Mouse (Mus musculus): ENCODE results near the gene Tmem19. TPM values are rescaled to one million over a fixed set of nuclear protein-coding genes. Genes with fewer than 3 reads are reported as not detected.

Tmem19 gene
- polyA plus RNA-seq, 1 experiment from 2014 or later: 34.2 TPM

GRCm38 (mm10) chr10:115363151-115363550 is 850 bp upstream of the Tmem19 start:
- Histone ChIP-seq H3K36me3 (peaks cover under 1% of the 10 kb centered on the region; the same call in 1 of the 2 replicates), H3K4me1 (peaks cover 14% of the 10 kb centered on the region), H3K9ac (no peak overlapping the region), H3K27me3 (no peaks in the 10 kb centered on the region), H3K9me3 (replicated peaks) (no peaks in the 10 kb centered on the region), H3K4me2 (peak overlapping the region; percentile 68), H3K27ac (no peak overlapping the region), H3K4me3 (replicated peaks) (peak overlapping the region; percentile 60)
- no peak for ATAC-seq (replicated peaks; ENCODE audit: low FRiP score)
- WGBS: 81% methylated on average over 4 of the region's 4 CpGs

- ATAC-seq (replicated peaks; ENCODE audit: low FRiP score): peak; percentile 5
These were observed 293 bp upstream of the Tmem19 start for GRCm38 (mm10) chr10:115362623-115362964.

GRCm38 (mm10) chr10:115359066-115359465 is 3.2 kb downstream of the Tmem19 start:
- H3K4me2 ChIP-seq: no peak overlapping the region
- H3K27ac ChIP-seq: no peak overlapping the region
- no peak for ATAC-seq (replicated peaks; ENCODE audit: low FRiP score)
- no peaks in the 10 kb centered on the region for H3K9me3 ChIP-seq (replicated peaks)
- 89% methylated on average over 7 of the region's 7 CpGs for WGBS
- H3K4me3 ChIP-seq (replicated peaks): no peak overlapping the region
- peaks cover 25% of the 10 kb centered on the region for H3K36me3 ChIP-seq
- no peak overlapping the region for H3K9ac ChIP-seq
- no peaks in the 10 kb centered on the region for H3K27me3 ChIP-seq
- H3K4me1 ChIP-seq: peaks cover 14% of the 10 kb centered on the region

More at GRCm38 (mm10) chr10:115362623-115362964, 293 bp upstream of the Tmem19 start:
- peak overlapping the region; percentile 96 for H3K27ac ChIP-seq
- peak overlapping the region; percentile 68 for H3K4me2 ChIP-seq
- WGBS: 8% methylated on average over 9 of the region's 9 CpGs
- H3K27me3 ChIP-seq: no peaks in the 10 kb centered on the region
- H3K36me3 ChIP-seq: peaks cover 4% of the 10 kb centered on the region; the same call in 1 of the 2 replicates
- H3K4me1 ChIP-seq: peaks cover 14% of the 10 kb centered on the region
- peak overlapping the region; percentile 40 for H3K9ac ChIP-seq
- peak overlapping the region; percentile 60 for H3K4me3 ChIP-seq (replicated peaks)
- no peaks in the 10 kb centered on the region for H3K9me3 ChIP-seq (replicated peaks)

- no peaks in the 10 kb centered on the region for H3K27me3 ChIP-seq
- peaks cover 14% of the 10 kb centered on the region for H3K4me1 ChIP-seq
- WGBS: 93% methylated on average over 17 of the region's 17 CpGs
- H3K9ac ChIP-seq: no peak overlapping the region
- no peak for ATAC-seq (replicated peaks; ENCODE audit: low FRiP score)
- H3K9me3 ChIP-seq (replicated peaks): no peaks in the 10 kb centered on the region
- no peak overlapping the region for H3K4me2 ChIP-seq
- no peak overlapping the region for H3K4me3 ChIP-seq (replicated peaks)
- H3K27ac ChIP-seq: no peak overlapping the region
- H3K36me3 ChIP-seq: peaks cover 25% of the 10 kb centered on the region
These were observed 3.9 kb downstream of the Tmem19 start for GRCm38 (mm10) chr10:115358216-115358919.

- Histone ChIP-seq H3K27me3 (no peaks in the 10 kb centered on the region), H3K4me3 (replicated peaks) (no peak overlapping the region), H3K36me3 (peaks cover 25% of the 10 kb centered on the region), H3K4me1 (peaks cover 1% of the 10 kb centered on the region; the same call in 1 of the 2 replicates), H3K9ac (no peak overlapping the region), H3K4me2 (no peak overlapping the region), H3K9me3 (replicated peaks) (no peaks in the 10 kb centered on the region), H3K27ac (no peak overlapping the region)
- WGBS: 91% methylated on average over 6 of the region's 7 CpGs
- ATAC-seq (replicated peaks; ENCODE audit: low FRiP score): no peak
These were observed 6.2 kb downstream of the Tmem19 start for GRCm38 (mm10) chr10:115356106-115356505.

GRCm38 (mm10) chr10:115355016-115355415 is 7.3 kb downstream of the Tmem19 start:
- Histone ChIP-seq H3K36me3 (peaks cover 25% of the 10 kb centered on the region), H3K4me2 (no peak overlapping the region), H3K9ac (no peak overlapping the region), H3K27me3 (no peaks in the 10 kb centered on the region), H3K4me1 (no peaks in the 10 kb centered on the region), H3K4me3 (replicated peaks) (no peak overlapping the region), H3K9me3 (replicated peaks) (no peaks in the 10 kb centered on the region), H3K27ac (no peak overlapping the region)
- ATAC-seq (replicated peaks; ENCODE audit: low FRiP score): no peak
- WGBS: 94% methylated on average over 6 of the region's 6 CpGs

GRCm38 (mm10) chr10:115354553-115354952 is 7.7 kb downstream of the Tmem19 start:
- Histone ChIP-seq H3K36me3 (peaks cover 25% of the 10 kb centered on the region), H3K4me3 (replicated peaks) (no peak overlapping the region), H3K27me3 (no peaks in the 10 kb centered on the region), H3K4me1 (no peaks in the 10 kb centered on the region), H3K9me3 (replicated peaks) (no peaks in the 10 kb centered on the region), H3K9ac (no peak overlapping the region), H3K27ac (no peak overlapping the region), H3K4me2 (no peak overlapping the region)
- no peak for ATAC-seq (replicated peaks; ENCODE audit: low FRiP score)
- WGBS: 73% methylated on average over 6 of the region's 6 CpGs

- ATAC-seq (replicated peaks; ENCODE audit: low FRiP score): no peak
- whole genome bisulfite sequencing: 86% methylated on average over 2 of the region's 2 CpGs
These were observed 11.4 kb downstream of the Tmem19 start for GRCm38 (mm10) chr10:115350810-115351397.

GRCm38 (mm10) chr10:115349509-115349908 is 12.8 kb downstream of the Tmem19 start:
- Histone ChIP-seq H3K27ac (no peak overlapping the region), H3K4me3 (replicated peaks) (no peak overlapping the region), H3K36me3 (peaks cover 15% of the 10 kb centered on the region), H3K9me3 (replicated peaks) (no peaks in the 10 kb centered on the region), H3K4me2 (no peak overlapping the region), H3K27me3 (no peaks in the 10 kb centered on the region), H3K9ac (no peak overlapping the region), H3K4me1 (0 out of 2 replicates have a peak, but pooled peaks cover 3% of the 10 kb centered on the region)
- 73% methylated on average over 7 of the region's 7 CpGs for whole genome bisulfite sequencing
- ATAC-seq (replicated peaks; ENCODE audit: low FRiP score): peak; percentile 68

More at GRCm38 (mm10) chr10:115350810-115351397, 11.4 kb downstream of the Tmem19 start:
- Histone ChIP-seq H3K4me1 (0 out of 2 replicates have a peak, but pooled peaks cover 3% of the 10 kb centered on the region), H3K9me3 (replicated peaks) (no peaks in the 10 kb centered on the region), H3K9ac (no peak overlapping the region), H3K27ac (no peak overlapping the region), H3K27me3 (no peaks in the 10 kb centered on the region), H3K4me2 (no peak overlapping the region), H3K4me3 (replicated peaks) (no peak overlapping the region), H3K36me3 (peaks cover 13% of the 10 kb centered on the region)

- Histone ChIP-seq H3K27me3 (no peaks in the 10 kb centered on the region), H3K4me1 (0 out of 2 replicates have a peak, but pooled peaks cover 3% of the 10 kb centered on the region), H3K9me3 (replicated peaks) (no peaks in the 10 kb centered on the region), H3K4me2 (no peak overlapping the region), H3K4me3 (replicated peaks) (no peak overlapping the region), H3K36me3 (peaks cover 15% of the 10 kb centered on the region), H3K9ac (no peak overlapping the region), H3K27ac (no peak overlapping the region; the same call in 1 of the 2 replicates)
- WGBS: 68% methylated on average over 10 of the region's 10 CpGs
- peak; percentile 58; the same call in 1 of the 2 replicates for ATAC-seq (replicated peaks; ENCODE audit: low FRiP score)
These were observed 13.3 kb downstream of the Tmem19 start for GRCm38 (mm10) chr10:115349029-115349428.

GRCm38 (mm10) chr10:115348131-115348530 is 14.2 kb downstream of the Tmem19 start:
- Histone ChIP-seq H3K27ac (no peak overlapping the region), H3K36me3 (peaks cover 18% of the 10 kb centered on the region), H3K9ac (no peak overlapping the region), H3K9me3 (replicated peaks) (no peaks in the 10 kb centered on the region), H3K4me3 (replicated peaks) (no peak overlapping the region), H3K27me3 (no peaks in the 10 kb centered on the region), H3K4me2 (no peak overlapping the region), H3K4me1 (0 out of 2 replicates have a peak, but pooled peaks cover 3% of the 10 kb centered on the region)
- WGBS: 85% methylated on average over 6 of the region's 6 CpGs
- ATAC-seq (replicated peaks; ENCODE audit: low FRiP score): no peak

- no peak overlapping the region for H3K4me2 ChIP-seq
- H3K9ac ChIP-seq: no peak overlapping the region
- no peak overlapping the region for H3K4me3 ChIP-seq (replicated peaks)
- H3K27ac ChIP-seq: no peak overlapping the region
- H3K36me3 ChIP-seq: peaks cover 31% of the 10 kb centered on the region
- H3K27me3 ChIP-seq: no peaks in the 10 kb centered on the region
- 0 out of 2 replicates have a peak, but pooled peaks cover 3% of the 10 kb centered on the region for H3K4me1 ChIP-seq
- ATAC-seq (replicated peaks; ENCODE audit: low FRiP score): no peak
- no peaks in the 10 kb centered on the region for H3K9me3 ChIP-seq (replicated peaks)
These were observed 15.9 kb downstream of the Tmem19 start for GRCm38 (mm10) chr10:115346444-115346843.

All from kidney, embryonic 15.5 days (tissue).